Mouse (Mus musculus): ENCODE measurements around the gene Mier2.

DNA sequence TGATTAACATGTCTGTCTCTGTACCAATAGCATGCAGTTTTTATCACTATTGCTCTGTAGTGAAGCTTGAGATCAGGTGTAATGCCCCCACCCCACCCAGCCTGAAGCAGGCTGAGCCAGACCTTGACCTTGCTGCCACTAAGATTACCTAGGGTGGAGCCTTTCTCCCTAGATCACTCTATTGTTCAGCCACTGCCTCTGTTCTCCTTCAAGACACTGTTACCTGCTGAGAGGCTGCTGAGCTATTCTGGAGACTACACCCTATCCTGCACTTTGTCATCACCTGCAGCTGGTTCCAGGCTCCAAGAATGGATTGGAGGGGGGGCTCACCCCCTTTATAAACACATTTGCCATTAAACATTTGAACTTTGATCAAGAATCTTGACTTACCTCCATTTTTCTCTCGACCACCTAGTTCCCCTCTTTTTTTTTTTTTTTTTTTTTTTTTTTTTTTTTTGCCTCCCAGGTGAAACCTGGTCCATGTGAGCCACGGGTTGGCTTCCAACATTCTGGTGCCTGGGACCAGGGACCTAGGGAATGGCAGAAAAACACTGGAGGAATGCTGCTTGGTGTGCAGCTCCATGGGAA lies 58.2 kb downstream of the Mier2 start:
- no peak for TF ChIP-seq ZKSCAN1 (IDR thresholded peaks at IDR 0.05; ENCODE audit: borderline replicate concordance, low read depth, low read length)
- no peak for TF ChIP-seq CTCF (conservative IDR thresholded peaks at IDR 0.05 in 1 of 2, IDR thresholded peaks at IDR 0.05 in 1 of 2; ENCODE audit: low read depth in 2 of 2, low read length in 2 of 2)
- no peak for TF ChIP-seq EP300 (IDR thresholded peaks at IDR 0.05; ENCODE audit: low read length)
